Mouse (Mus musculus): ENCODE data around the gene Pdcd4. TPM values are rescaled to one million over a fixed set of nuclear protein-coding genes. Genes with fewer than 3 reads are reported as not detected.

Pdcd4 gene
- polyA plus RNA-seq, 1 experiment from 2014 or later = 136 TPM

DNA sequence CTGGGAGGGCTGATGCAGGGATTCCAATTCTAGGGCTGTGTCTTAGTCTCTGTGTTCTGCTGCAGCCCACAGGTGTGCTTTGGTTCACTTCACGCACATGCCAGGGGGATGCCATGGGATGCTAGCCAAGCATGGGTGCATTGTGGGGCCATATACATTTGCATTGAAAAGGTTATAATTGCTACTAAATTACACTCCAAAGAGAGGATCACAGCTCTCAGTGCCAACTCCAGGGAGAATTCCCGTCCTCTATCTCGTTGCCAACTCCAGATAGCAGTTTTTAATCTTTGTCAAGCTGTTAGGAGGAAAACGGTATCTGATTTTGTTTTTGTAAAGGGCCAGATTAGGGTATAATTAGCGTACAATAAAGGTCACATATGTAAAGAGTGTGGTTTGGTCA, 36.2 kb upstream of the Pdcd4 start:
- 74% methylated on average over 5 of the region's 5 CpGs for WGBS
- no peaks in the 10 kb centered on the region for H3K9me3 ChIP-seq (ENCODE audit: control insufficient read depth, low read length)
- H3K36me3 ChIP-seq (ENCODE audit: control insufficient read depth, insufficient read depth, low read length) = no peaks in the 10 kb centered on the region
- no peak overlapping the region for H3K27ac ChIP-seq (ENCODE audit: low read depth, low read length)
- H3K4me2 ChIP-seq (replicated peaks; ENCODE audit: low read depth, low read length) = no peak overlapping the region
- ATAC-seq (ENCODE audit: low FRiP score, low TSS enrichment) = no peak
- H3K27me3 ChIP-seq (ENCODE audit: control insufficient read depth, insufficient read depth, low read length) = no peaks in the 10 kb centered on the region
- no peak overlapping the region for H3K9ac ChIP-seq (ENCODE audit: low read depth, low read length)
- no peak overlapping the region for H3K4me3 ChIP-seq (ENCODE audit: low read length)
- H3K4me1 ChIP-seq (ENCODE audit: control insufficient read depth, insufficient read depth, low read length) = peaks cover 50% of the 10 kb centered on the region

DNA sequence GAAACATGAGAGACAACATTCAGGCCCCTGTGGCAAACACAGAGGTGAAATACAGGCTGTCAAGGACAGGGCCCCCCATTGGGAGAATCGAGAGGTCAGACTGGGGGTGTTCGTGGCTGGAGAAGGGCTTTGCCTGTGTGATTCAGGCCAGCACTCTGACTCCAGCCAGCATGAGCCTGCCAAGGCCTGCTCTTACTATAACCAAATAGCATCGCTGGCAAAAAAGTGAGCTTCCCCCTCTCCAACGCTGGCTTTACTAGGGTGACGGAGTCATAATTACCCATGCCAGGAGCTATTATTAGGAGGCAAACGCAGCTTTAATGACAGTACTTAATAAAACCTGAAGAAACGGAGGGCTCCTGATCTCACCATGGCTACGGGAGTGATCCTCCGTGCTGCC, 35.2 kb upstream of the Pdcd4 start:
- no peak for ATAC-seq (ENCODE audit: low FRiP score, low TSS enrichment)
- no peak overlapping the region for H3K4me3 ChIP-seq (ENCODE audit: low read length)
- no peak overlapping the region for H3K27ac ChIP-seq (ENCODE audit: low read depth, low read length)
- no peaks in the 10 kb centered on the region for H3K36me3 ChIP-seq (ENCODE audit: control insufficient read depth, insufficient read depth, low read length)
- no peaks in the 10 kb centered on the region for H3K27me3 ChIP-seq (ENCODE audit: control insufficient read depth, insufficient read depth, low read length)
- no peak overlapping the region for H3K4me2 ChIP-seq (replicated peaks; ENCODE audit: low read depth, low read length)
- peaks cover 40% of the 10 kb centered on the region for H3K4me1 ChIP-seq (ENCODE audit: control insufficient read depth, insufficient read depth, low read length)
- no peaks in the 10 kb centered on the region for H3K9me3 ChIP-seq (ENCODE audit: control insufficient read depth, low read length)
- H3K9ac ChIP-seq (ENCODE audit: low read depth, low read length) = no peak overlapping the region
- 72% methylated on average over 9 of the region's 9 CpGs for WGBS

GRCm38 (mm10) chr19:53857962-53858361, 34.1 kb upstream of the Pdcd4 start:
- WGBS = 73% methylated on average over 6 of the region's 6 CpGs
- Histone ChIP-seq H3K4me3 (ENCODE audit: low read length) (no peak overlapping the region), H3K27ac (ENCODE audit: low read depth, low read length) (no peak overlapping the region; the same call in 1 of the 2 replicates), H3K9ac (ENCODE audit: low read depth, low read length) (no peak overlapping the region), H3K4me1 (ENCODE audit: control insufficient read depth, insufficient read depth, low read length) (peaks cover 30% of the 10 kb centered on the region), H3K9me3 (ENCODE audit: control insufficient read depth, low read length) (no peaks in the 10 kb centered on the region), H3K36me3 (ENCODE audit: control insufficient read depth, insufficient read depth, low read length) (no peaks in the 10 kb centered on the region), H3K4me2 (replicated peaks; ENCODE audit: low read depth, low read length) (no peak overlapping the region), H3K27me3 (ENCODE audit: control insufficient read depth, insufficient read depth, low read length) (no peaks in the 10 kb centered on the region)
- ATAC-seq (ENCODE audit: low FRiP score, low TSS enrichment) = no peak

DNA sequence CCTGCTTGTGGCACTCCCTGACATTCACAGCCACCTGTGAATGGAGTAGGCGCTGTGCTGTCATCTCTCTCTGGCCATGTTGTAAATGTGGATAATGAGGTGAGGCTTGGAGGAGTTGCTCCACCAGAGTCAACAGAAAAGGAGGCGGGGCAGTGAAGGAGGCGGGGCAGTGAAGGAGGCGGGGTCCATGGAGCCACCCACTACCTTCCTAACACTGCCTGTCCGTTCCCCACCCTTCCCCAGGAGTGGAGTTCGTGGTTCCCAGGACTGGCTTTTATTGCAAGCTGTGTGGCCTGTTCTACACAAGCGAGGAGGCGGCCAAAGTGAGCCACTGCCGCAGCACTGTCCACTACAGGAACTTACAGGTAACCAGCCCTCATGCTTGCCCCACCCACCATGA, 32.9 kb upstream of the Pdcd4 start:
- Histone ChIP-seq H3K27me3 (ENCODE audit: control insufficient read depth, insufficient read depth, low read length) (no peaks in the 10 kb centered on the region), H3K27ac (ENCODE audit: low read depth, low read length) (no peak overlapping the region), H3K9ac (ENCODE audit: low read depth, low read length) (no peak overlapping the region), H3K36me3 (ENCODE audit: control insufficient read depth, insufficient read depth, low read length) (no peaks in the 10 kb centered on the region), H3K4me1 (ENCODE audit: control insufficient read depth, insufficient read depth, low read length) (peaks cover 18% of the 10 kb centered on the region; the same call in 1 of the 2 replicates), H3K9me3 (ENCODE audit: control insufficient read depth, low read length) (no peaks in the 10 kb centered on the region), H3K4me2 (replicated peaks; ENCODE audit: low read depth, low read length) (no peak overlapping the region), H3K4me3 (ENCODE audit: low read length) (no peak overlapping the region)
- WGBS = 3% methylated on average over 9 of the region's 9 CpGs
- peak; percentile 75 for ATAC-seq (ENCODE audit: low FRiP score, low TSS enrichment)

GRCm38 (mm10) chr19:53859593-53859992, 32.4 kb upstream of the Pdcd4 start:
- Histone ChIP-seq H3K27me3 (ENCODE audit: control insufficient read depth, insufficient read depth, low read length) (no peaks in the 10 kb centered on the region), H3K4me2 (replicated peaks; ENCODE audit: low read depth, low read length) (no peak overlapping the region), H3K4me1 (ENCODE audit: control insufficient read depth, insufficient read depth, low read length) (peaks cover 18% of the 10 kb centered on the region; the same call in 1 of the 2 replicates), H3K36me3 (ENCODE audit: control insufficient read depth, insufficient read depth, low read length) (no peaks in the 10 kb centered on the region), H3K9me3 (ENCODE audit: control insufficient read depth, low read length) (no peaks in the 10 kb centered on the region), H3K9ac (ENCODE audit: low read depth, low read length) (no peak overlapping the region), H3K27ac (ENCODE audit: low read depth, low read length) (no peak overlapping the region), H3K4me3 (ENCODE audit: low read length) (no peak overlapping the region)
- no peak; the same call in 1 of the 2 replicates for ATAC-seq (ENCODE audit: low FRiP score, low TSS enrichment)
- WGBS = 48% methylated on average over 7 of the region's 7 CpGs

- H3K4me3 ChIP-seq (ENCODE audit: low read length) = no peak overlapping the region
- H3K27me3 ChIP-seq (ENCODE audit: control insufficient read depth, insufficient read depth, low read length) = no peaks in the 10 kb centered on the region
- H3K9ac ChIP-seq (ENCODE audit: low read depth, low read length) = no peak overlapping the region
- H3K4me1 ChIP-seq (ENCODE audit: control insufficient read depth, insufficient read depth, low read length) = peaks cover 12% of the 10 kb centered on the region; the same call in 1 of the 2 replicates
- no peaks in the 10 kb centered on the region for H3K36me3 ChIP-seq (ENCODE audit: control insufficient read depth, insufficient read depth, low read length)
- no peak overlapping the region for H3K27ac ChIP-seq (ENCODE audit: low read depth, low read length)
- 55% methylated on average over 7 of the region's 7 CpGs for WGBS
- ATAC-seq (ENCODE audit: low FRiP score, low TSS enrichment) = no peak
- no peak overlapping the region for H3K4me2 ChIP-seq (replicated peaks; ENCODE audit: low read depth, low read length)
- no peaks in the 10 kb centered on the region for H3K9me3 ChIP-seq (ENCODE audit: control insufficient read depth, low read length)
Measured at GRCm38 (mm10) chr19:53861346-53861745, 30.7 kb upstream of the Pdcd4 start.

DNA sequence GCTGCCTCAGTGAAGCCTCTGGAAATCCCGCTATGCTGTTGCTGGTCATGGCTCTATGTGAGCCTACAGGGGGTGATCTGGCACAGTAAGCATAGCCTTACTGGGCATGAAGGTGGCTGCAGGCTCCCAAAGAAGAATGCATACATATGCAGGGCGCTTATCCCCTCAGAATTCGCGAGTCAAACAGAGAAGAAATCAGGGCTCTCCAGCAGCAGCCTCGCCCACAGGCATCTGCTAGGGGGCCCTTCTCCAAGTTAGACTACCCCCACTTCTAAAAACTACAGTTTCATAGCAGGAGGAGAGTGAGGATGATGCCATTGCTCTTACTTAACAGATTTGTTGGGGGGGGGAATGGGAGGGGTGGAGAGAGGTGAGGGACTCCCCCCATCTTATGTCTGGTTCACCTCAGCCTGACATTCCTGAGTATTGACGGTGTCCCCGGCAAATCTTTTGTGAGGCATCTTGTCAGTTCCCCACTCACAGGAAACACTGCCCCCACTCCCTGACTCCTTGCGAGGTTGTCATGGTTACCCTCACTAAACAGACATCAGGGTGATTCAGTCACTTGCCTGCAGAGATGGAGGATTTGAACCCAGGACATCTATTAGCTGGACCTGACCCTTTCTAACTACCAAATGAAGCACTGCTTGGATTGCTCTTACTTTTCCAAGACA, 29.3 kb upstream of the Pdcd4 start:
- Histone ChIP-seq H3K27me3 (ENCODE audit: control insufficient read depth, insufficient read depth, low read length) (no peaks in the 10 kb centered on the region), H3K27ac (ENCODE audit: low read depth, low read length) (no peak overlapping the region), H3K9ac (ENCODE audit: low read depth, low read length) (no peak overlapping the region), H3K4me1 (ENCODE audit: control insufficient read depth, insufficient read depth, low read length) (peaks cover 12% of the 10 kb centered on the region; the same call in 1 of the 2 replicates), H3K9me3 (ENCODE audit: control insufficient read depth, low read length) (no peaks in the 10 kb centered on the region), H3K4me2 (replicated peaks; ENCODE audit: low read depth, low read length) (no peak overlapping the region), H3K36me3 (ENCODE audit: control insufficient read depth, insufficient read depth, low read length) (no peaks in the 10 kb centered on the region), H3K4me3 (ENCODE audit: low read length) (no peak overlapping the region)
- ATAC-seq (ENCODE audit: low FRiP score, low TSS enrichment) = no peak
- 83% methylated on average over 8 of the region's 8 CpGs for WGBS

GRCm38 (mm10) chr19:53867238-53867637, 24.8 kb upstream of the Pdcd4 start:
- Histone ChIP-seq H3K36me3 (ENCODE audit: control insufficient read depth, insufficient read depth, low read length) (no peaks in the 10 kb centered on the region), H3K9me3 (ENCODE audit: control insufficient read depth, low read length) (no peaks in the 10 kb centered on the region), H3K4me1 (ENCODE audit: control insufficient read depth, insufficient read depth, low read length) (no peaks in the 10 kb centered on the region), H3K27ac (ENCODE audit: low read depth, low read length) (no peak overlapping the region), H3K4me3 (ENCODE audit: low read length) (no peak overlapping the region), H3K4me2 (replicated peaks; ENCODE audit: low read depth, low read length) (no peak overlapping the region), H3K9ac (ENCODE audit: low read depth, low read length) (no peak overlapping the region), H3K27me3 (ENCODE audit: control insufficient read depth, insufficient read depth, low read length) (no peaks in the 10 kb centered on the region)
- ATAC-seq (ENCODE audit: low FRiP score, low TSS enrichment) = no peak

GRCm38 (mm10) chr19:53868125-53868524, 23.9 kb upstream of the Pdcd4 start:
- Histone ChIP-seq H3K36me3 (ENCODE audit: control insufficient read depth, insufficient read depth, low read length) (no peaks in the 10 kb centered on the region), H3K27me3 (ENCODE audit: control insufficient read depth, insufficient read depth, low read length) (no peaks in the 10 kb centered on the region), H3K27ac (ENCODE audit: low read depth, low read length) (no peak overlapping the region), H3K4me3 (ENCODE audit: low read length) (no peak overlapping the region), H3K9ac (ENCODE audit: low read depth, low read length) (no peak overlapping the region), H3K4me1 (ENCODE audit: control insufficient read depth, insufficient read depth, low read length) (no peaks in the 10 kb centered on the region), H3K9me3 (ENCODE audit: control insufficient read depth, low read length) (no peaks in the 10 kb centered on the region), H3K4me2 (replicated peaks; ENCODE audit: low read depth, low read length) (no peak overlapping the region)
- no peak for ATAC-seq (ENCODE audit: low FRiP score, low TSS enrichment)
- 80% methylated on average over 6 of the region's 6 CpGs for WGBS
